Mouse (Mus musculus): ENCODE measurements around the gene Inip.

DNA sequence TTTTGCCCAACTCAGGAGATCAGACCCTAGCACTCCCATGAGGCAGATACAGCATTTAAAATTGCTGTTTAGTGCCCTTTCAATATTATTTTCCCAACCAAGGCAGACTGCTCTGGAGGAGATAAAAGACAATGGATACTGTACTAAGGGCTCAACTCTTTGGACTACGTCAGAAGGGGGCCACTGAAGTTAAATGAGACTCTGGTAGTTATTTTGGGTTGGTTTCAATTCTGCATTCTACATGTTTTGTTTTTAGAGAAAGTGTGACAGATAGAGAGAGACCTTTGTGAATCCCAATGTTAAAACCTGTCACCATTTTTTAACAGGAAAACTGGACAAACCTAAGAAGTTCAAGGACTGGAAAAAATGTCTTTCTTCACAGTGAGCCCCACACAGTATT lies 3.4 kb upstream of the Inip start:
- TF ChIP-seq CTCF (IDR thresholded peaks at IDR 0.05; ENCODE audit: low read depth, low read length) = no peak
- no peak for TF ChIP-seq POLR2A (IDR thresholded peaks at IDR 0.05; ENCODE audit: extremely low read depth, insufficient read depth, low read length)
